Mouse (Mus musculus) heart, adult 2 months (tissue): ENCODE results near the gene Pam.

Experiments
- CTCF ChIP-seq: fragments of 200-600 bp; IDR thresholded peaks from 2 replicates; pipeline ENCODE4 v1.8.1; 2022; ENCODE audit warnings: antibody characterized with exemption, mild to moderate bottlenecking, moderate library complexity
- EP300 ChIP-seq: fragments of 200-500 bp; IDR thresholded peaks from 2 replicates; pipeline ENCODE4 v1.6.1; 2011; ENCODE audit warnings: low read depth, low read length, control low read depth; ENCODE audit not compliant: insufficient read depth
- POLR2A ChIP-seq: fragments of 200-500 bp; IDR thresholded peaks from 2 replicates; pipeline ENCODE4 v1.6.1; 2011; ENCODE audit warnings: mild to moderate bottlenecking, low read depth, low read length, control low read depth; ENCODE audit not compliant: insufficient read depth

DNA sequence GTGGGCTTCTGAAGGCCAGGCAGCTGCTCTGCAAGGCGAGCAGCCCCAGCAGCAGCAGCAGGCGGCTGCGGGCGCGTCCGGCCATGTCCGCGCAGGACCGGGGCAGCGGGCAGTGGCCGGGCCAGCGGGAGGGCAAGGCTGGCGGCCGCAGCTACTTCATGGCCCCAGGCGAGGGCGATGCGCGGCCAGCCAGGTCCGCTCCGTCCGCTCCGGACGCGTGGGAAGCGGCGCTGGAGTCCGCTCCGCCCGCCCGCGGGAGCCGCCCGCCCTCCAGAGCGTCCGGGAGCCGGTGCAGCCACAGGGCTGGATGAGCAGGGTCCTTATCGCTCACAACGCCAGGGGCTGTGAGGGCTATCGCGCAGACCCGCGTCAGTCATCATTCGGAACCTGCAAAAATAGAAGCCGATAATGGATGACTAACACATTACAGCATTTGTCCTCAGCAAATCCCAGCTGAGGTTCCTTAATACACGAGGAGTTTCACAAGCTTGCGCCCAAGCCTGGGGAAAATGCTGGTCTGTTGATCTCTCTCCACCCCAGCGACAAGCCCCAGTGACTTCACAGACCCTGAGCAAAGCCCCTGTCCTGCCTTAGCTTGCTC lies 118.5 kb downstream of the Pam start:
- TF ChIP-seq CTCF (peak; percentile 68), POLR2A (peak; percentile 78), EP300 (0 out of 2 replicates have a peak, but pooled peaks have one; percentile 49)
